Comparison of ENCODE assay signal across 22 mouse cellular contexts in genomic region chr2:34153336-34153735, GRCm38 (mm10).
DNase-seq lines count a peak whose midpoint lies in the region; ATAC-seq lines count a peak whose summit lies in the region.
"Had no signal": no experiment of that assay in that cellular context is flagged by ENCODE, and none has a peak within 500 bp of the region (broad histone marks: within the 10 kb centered on the region; RNA-seq: fewer than 3 reads in every experiment).

No protein-coding gene starts in this region.

- H3K4me2 ChIP-seq in hindbrain, embryonic 14.5 days (replicated peaks): no peak overlapping the region
- H3K4me2 ChIP-seq: embryonic facial prominence, embryonic 12.5 days; forebrain, embryonic 13.5 days; forebrain, embryonic 15.5 days had no signal

- no peak overlapping the region for H3K4me3 ChIP-seq in hindbrain, embryonic 10.5 days
- H3K4me3 ChIP-seq in hindbrain, embryonic 14.5 days (replicated peaks; ENCODE audit: low read length): no peak overlapping the region
- H3K4me3 ChIP-seq: embryonic facial prominence, embryonic 10.5 days; embryonic facial prominence, embryonic 12.5 days; forebrain, embryonic 13.5 days; forebrain, embryonic 15.5 days had no signal

- no peak overlapping the region for H3K9ac ChIP-seq in hindbrain, embryonic 14.5 days
- H3K9ac ChIP-seq: embryonic facial prominence, embryonic 12.5 days; forebrain, embryonic 13.5 days; forebrain, embryonic 15.5 days; forebrain, postnatal 0 days had no signal

- no peak for DNase-seq in hindbrain, embryonic 10.5 days (ENCODE audit: low spot score)
- no peak for DNase-seq in hindbrain, embryonic 14.5 days (ENCODE audit: low spot score)
- peak; percentile 10 for DNase-seq in R1 (ENCODE audit: low read depth, low spot score)
- DNase-seq in retina, postnatal 1 day: peak; percentile 55
- no peak for DNase-seq in adrenal gland, adult 18-20 months (ENCODE audit: low spot score in 2 of 2)
- DNase-seq: adrenal gland, adult 8-10 months; adrenal gland, postnatal 14 days; adrenal gland, postnatal 36 days; B cell, adult 2 months; cerebellum, adult 11-12 months; cerebellum, adult 2 months; cerebellum, adult 9-10 months; cerebellum, postnatal 10 days; cerebellum, postnatal 25 days; forebrain, postnatal 0 days had no signal

- 71% methylated on average over 6 of the region's 6 CpGs for WGBS in hindbrain, embryonic 10.5 days
- 68% methylated on average over 6 of the region's 6 CpGs for WGBS in hindbrain, embryonic 14.5 days

- no peaks in the 10 kb centered on the region for H3K9me3 ChIP-seq in hindbrain, embryonic 10.5 days
- H3K9me3 ChIP-seq in hindbrain, embryonic 14.5 days (ENCODE audit: control insufficient read depth, low read length): no peaks in the 10 kb centered on the region
- H3K9me3 ChIP-seq: embryonic facial prominence, embryonic 10.5 days; embryonic facial prominence, embryonic 12.5 days; forebrain, embryonic 13.5 days; forebrain, embryonic 15.5 days; G1E had no signal

- ATAC-seq in hindbrain, embryonic 14.5 days (ENCODE audit: low FRiP score): no peak
- ATAC-seq: CD4-positive, CD25-positive, alpha-beta regulatory T cell, adult 4 months; forebrain, embryonic 13.5 days; forebrain, embryonic 15.5 days; forebrain, postnatal 0 days; Patski had no signal

- peaks cover 36% of the 10 kb centered on the region for H3K4me1 ChIP-seq in hindbrain, embryonic 10.5 days (replicated peaks)
- H3K4me1 ChIP-seq in hindbrain, embryonic 14.5 days (replicated peaks; ENCODE audit: control insufficient read depth, insufficient read depth, low read length): no peaks in the 10 kb centered on the region
- H3K4me1 ChIP-seq: embryonic facial prominence, embryonic 12.5 days; forebrain, embryonic 13.5 days; forebrain, embryonic 15.5 days had no signal

- H3K36me3 ChIP-seq in hindbrain, embryonic 10.5 days: no peaks in the 10 kb centered on the region
- H3K36me3 ChIP-seq in hindbrain, embryonic 14.5 days (replicated peaks; ENCODE audit: control insufficient read depth, insufficient read depth): no peaks in the 10 kb centered on the region
- H3K36me3 ChIP-seq: embryonic facial prominence, embryonic 10.5 days; embryonic facial prominence, embryonic 12.5 days; forebrain, embryonic 15.5 days; G1E had no signal

- H3K27me3 ChIP-seq in hindbrain, embryonic 10.5 days (ENCODE audit: insufficient read depth, poor library complexity, severe bottlenecking): no peaks in the 10 kb centered on the region
- H3K27me3 ChIP-seq in hindbrain, embryonic 14.5 days (ENCODE audit: control insufficient read depth, insufficient read depth, low read length): no peaks in the 10 kb centered on the region
- H3K27me3 ChIP-seq: embryonic facial prominence, embryonic 12.5 days; forebrain, embryonic 15.5 days had no signal

- H3K27ac ChIP-seq in hindbrain, embryonic 10.5 days: peak overlapping the region; percentile 23; the same call in 1 of the 2 replicates
- H3K27ac ChIP-seq in hindbrain, embryonic 14.5 days: no peak overlapping the region
- H3K27ac ChIP-seq: embryonic facial prominence, embryonic 10.5 days; embryonic facial prominence, embryonic 12.5 days; forebrain, embryonic 13.5 days; forebrain, embryonic 15.5 days had no signal

Comparison
In these comparisons a context has a peak if more than half of its experiments do, and no peak if none do; other contexts are left out.
1. DNase-seq: peak in R1 (single experiment) and retina, postnatal 1 day (single experiment); none in hindbrain, embryonic 10.5 days (single experiment), hindbrain, embryonic 14.5 days (single experiment) and adrenal gland, adult 18-20 months (0 of 2).